Mouse (Mus musculus) heart, postnatal 0 days (tissue): ENCODE results near the gene Cep55. TPM values are rescaled to one million over a fixed set of nuclear protein-coding genes. Genes with fewer than 3 reads are reported as not detected.

ENCODE experiments used
- ATAC-seq: fragments of 200-750 bp; cut with Nextera tagmentation; 2 replicates; pipeline ENCODE4 v1.8.0; 2017; ENCODE audit warnings: low read depth, moderate number of reproducible peaks, moderate library complexity; ENCODE audit not compliant: insufficient read depth
- DNase-seq: peaks from one replicate; pipeline ENCODE4 v3.0.0-alpha.2; 2016; ENCODE audit warnings: low spot score
- H3K27ac ChIP-seq: fragments of 300-500 bp; sonication (generic); 2 replicates; pipeline ENCODE4 v1.5.1; 2014; ENCODE audit warnings: low read depth, mild to moderate bottlenecking
- H3K27me3 ChIP-seq: fragments of 300-500 bp; sonication (generic); 2 replicates; pipeline ENCODE4 v1.6.1; 2014; ENCODE audit warnings: low read length, mixed read lengths; ENCODE audit not compliant: control insufficient read depth, insufficient read depth
- H3K36me3 ChIP-seq: fragments of 300-500 bp; sonication (generic); replicated peaks from 2 replicates; pipeline ENCODE4 v1.6.1; 2014; ENCODE audit warnings: low read length, mixed read lengths; ENCODE audit not compliant: control insufficient read depth, insufficient read depth
- H3K4me1 ChIP-seq: fragments of 300-500 bp; sonication (generic); 2 replicates; pipeline ENCODE4 v1.6.1; 2014; ENCODE audit warnings: antibody characterized with exemption; ENCODE audit not compliant: control insufficient read depth, insufficient read depth
- H3K4me2 ChIP-seq: fragments of 300-500 bp; sonication (generic); 2 replicates; pipeline ENCODE4 v1.6.1; 2014; ENCODE audit warnings: low read depth, mild to moderate bottlenecking, low read length, moderate library complexity
- H3K4me3 ChIP-seq: fragments of 300-500 bp; sonication (generic); 2 replicates; pipeline ENCODE4 v1.5.1; 2014; ENCODE audit warnings: low read depth, low read length
- H3K9ac ChIP-seq: fragments of 300-500 bp; sonication (generic); replicated peaks from 2 replicates; pipeline ENCODE4 v1.6.1; 2014; ENCODE audit warnings: low read depth, low read length, mixed read lengths
- H3K9me3 ChIP-seq: fragments of 300-500 bp; sonication (generic); replicated peaks from 2 replicates; pipeline ENCODE4 v1.6.1; 2016; ENCODE audit warnings: low read length; ENCODE audit not compliant: control insufficient read depth
- CTCF ChIP-seq: IDR thresholded peaks from 2 replicates; pipeline ENCODE4 v1.5.1; 2016; ENCODE audit warnings: antibody characterized with exemption, control low read depth, low read depth
- EP300 ChIP-seq: IDR thresholded peaks from 2 replicates; pipeline ENCODE4 v1.6.1; 2016; ENCODE audit warnings: antibody characterized with exemption, low read depth
- WGBS: fragments of 180-500 bp; shearing (Covaris S2); extraction: QIAGEN DNeasy Blood & Tissue Kit; methylation state at CpG from one replicate; pipeline ENCODE4 v1.1.7; 2014; 5-methylcytosine and 5-hydroxymethylcytosine counted together
- polyA plus RNA-seq: library from polyadenylated mRNA; unstranded; fragments of >200 nt; fragmentation: Nextera tagmentation; extraction: Ambion mirVana; gene quantifications from 2 replicates; pipeline ENCODE4 v1.2.1, GENCODE M21; 2015
- total RNA-seq: library from RNA; depleted of rRNA; stranded (reverse); fragments of >200 nt; gene quantifications from 2 replicates; pipeline ENCODE4 v1.2.3, GENCODE M21; 2014; ENCODE audit warnings: low replicate concordance

The Cep55 gene
- total and polyA plus RNA-seq, 2 experiments from 2014 or later = 9.2 to 19.1 TPM

- peaks cover 9% of the 10 kb centered on the region; the same call in 1 of the 2 replicates for H3K4me1 ChIP-seq
- H3K27ac ChIP-seq = peak overlapping the region; percentile 36; the same call in 1 of the 2 replicates
- H3K9me3 ChIP-seq = no peaks in the 10 kb centered on the region
- H3K9ac ChIP-seq = peak overlapping the region; percentile 14
- peak; percentile 73 for DNase-seq
- TF ChIP-seq CTCF (no peak), EP300 (no peak)
- no peaks in the 10 kb centered on the region for H3K27me3 ChIP-seq
- H3K4me2 ChIP-seq = peak overlapping the region; percentile 94
- peak overlapping the region; percentile 83 for H3K4me3 ChIP-seq
- WGBS = 0% methylated on average over 22 of the region's 23 CpGs
- peak; percentile 85 for ATAC-seq
- H3K36me3 ChIP-seq = peaks cover 18% of the 10 kb centered on the region
These were observed 577 bp upstream of the Cep55 start for GRCm38 (mm10) chr19:38054149-38054719.

- H3K4me2 ChIP-seq = peak overlapping the region; percentile 94
- H3K9ac ChIP-seq = peak overlapping the region; percentile 63; the same call in 1 of the 2 replicates
- no peak for TF ChIP-seq EP300
- TF ChIP-seq CTCF = no peak
- ATAC-seq (no peak), DNase-seq (no peak)
- H3K36me3 ChIP-seq = peaks cover 34% of the 10 kb centered on the region
- H3K27me3 ChIP-seq = no peaks in the 10 kb centered on the region
- H3K4me1 ChIP-seq = peaks cover 9% of the 10 kb centered on the region; the same call in 1 of the 2 replicates
- 16% methylated on average over 6 of the region's 6 CpGs for WGBS
- H3K9me3 ChIP-seq = no peaks in the 10 kb centered on the region
- H3K4me3 ChIP-seq = peak overlapping the region; percentile 83
- H3K27ac ChIP-seq = no peak overlapping the region
These were observed 987 bp downstream of the Cep55 start for GRCm38 (mm10) chr19:38055798-38056197.

- Histone ChIP-seq H3K4me1 (peaks cover 9% of the 10 kb centered on the region; the same call in 1 of the 2 replicates), H3K27ac (no peak overlapping the region), H3K4me3 (peak overlapping the region; percentile 83; the same call in 1 of the 2 replicates), H3K9me3 (no peaks in the 10 kb centered on the region), H3K9ac (no peak overlapping the region), H3K27me3 (no peaks in the 10 kb centered on the region), H3K36me3 (peaks cover 39% of the 10 kb centered on the region), H3K4me2 (peak overlapping the region; percentile 94; the same call in 1 of the 2 replicates)
- DNase-seq = no peak
- TF ChIP-seq CTCF (no peak), EP300 (no peak)
- 66% methylated on average over 3 of the region's 3 CpGs for WGBS
- ATAC-seq = no peak
These were observed 1.5 kb downstream of the Cep55 start for GRCm38 (mm10) chr19:38056276-38056675.

GRCm38 (mm10) chr19:38056931-38057330, 2.1 kb downstream of the Cep55 start:
- DNase-seq (no peak), ATAC-seq (no peak)
- 83% methylated on average over 8 of the region's 8 CpGs for WGBS

GRCm38 (mm10) chr19:38063201-38063600, 8.4 kb downstream of the Cep55 start:
- no peak for DNase-seq
- peaks cover 55% of the 10 kb centered on the region for H3K36me3 ChIP-seq
- 93% methylated on average over 3 of the region's 3 CpGs for WGBS
- no peak overlapping the region for H3K4me3 ChIP-seq
- H3K27ac ChIP-seq = no peak overlapping the region
- no peak overlapping the region for H3K4me2 ChIP-seq
- no peaks in the 10 kb centered on the region for H3K4me1 ChIP-seq
- no peak overlapping the region for H3K9ac ChIP-seq
- H3K9me3 ChIP-seq = no peaks in the 10 kb centered on the region
- TF ChIP-seq CTCF (no peak), EP300 (no peak)
- H3K27me3 ChIP-seq = no peaks in the 10 kb centered on the region
- no peak for ATAC-seq

More at GRCm38 (mm10) chr19:38056931-38057330, 2.1 kb downstream of the Cep55 start:
- Histone ChIP-seq H3K9ac (no peak overlapping the region), H3K27ac (no peak overlapping the region), H3K36me3 (peaks cover 40% of the 10 kb centered on the region), H3K4me1 (peaks cover 9% of the 10 kb centered on the region; the same call in 1 of the 2 replicates), H3K4me3 (no peak overlapping the region), H3K4me2 (no peak overlapping the region), H3K9me3 (no peaks in the 10 kb centered on the region), H3K27me3 (no peaks in the 10 kb centered on the region)
- TF ChIP-seq EP300 = no peak
- TF ChIP-seq CTCF = no peak
